Mouse (Mus musculus) lung, embryonic 14.5 days (tissue): ENCODE data around the gene C530008M17Rik. TPM values are rescaled to one million over a fixed set of nuclear protein-coding genes. Genes with fewer than 3 reads are reported as not detected.

ENCODE experiments used
- ATAC-seq: fragments of 200-750 bp; cut with Nextera tagmentation; 2 replicates; pipeline ENCODE4 v1.8.0; 2017; ENCODE audit warnings: mild to moderate bottlenecking, moderate TSS enrichment, moderate library complexity; ENCODE audit not compliant: insufficient read depth
- DNase-seq: peaks from one replicate; pipeline ENCODE4 v3.0.0-alpha.2; 2015
- H3K27ac ChIP-seq: fragments of 300-500 bp; sonication (generic); 2 replicates; pipeline ENCODE4 v1.5.1; 2014; ENCODE audit warnings: low read depth, mild to moderate bottlenecking, moderate library complexity
- H3K27me3 ChIP-seq: fragments of 300-500 bp; sonication (generic); 2 replicates; pipeline ENCODE4 v1.6.1; 2014; ENCODE audit warnings: low read length, control low read depth; ENCODE audit not compliant: insufficient read depth
- H3K36me3 ChIP-seq: fragments of 300-500 bp; sonication (generic); 2 replicates; pipeline ENCODE4 v1.6.1; 2014; ENCODE audit warnings: control low read depth; ENCODE audit not compliant: insufficient read depth
- H3K4me1 ChIP-seq: fragments of 300-500 bp; sonication (generic); 2 replicates; pipeline ENCODE4 v1.6.1; 2014; ENCODE audit warnings: antibody characterized with exemption, control low read depth; ENCODE audit not compliant: insufficient read depth
- H3K4me2 ChIP-seq: fragments of 300-500 bp; sonication (generic); 2 replicates; pipeline ENCODE4 v1.6.1; 2014; ENCODE audit warnings: mild to moderate bottlenecking
- H3K4me3 ChIP-seq: fragments of 300-500 bp; sonication (generic); 2 replicates; pipeline ENCODE4 v1.5.1; 2014; ENCODE audit warnings: low read depth, low read length
- H3K9ac ChIP-seq: fragments of 300-500 bp; sonication (generic); 2 replicates; pipeline ENCODE4 v1.6.1; 2014
- H3K9me3 ChIP-seq: fragments of 300-500 bp; sonication (generic); 2 replicates; pipeline ENCODE4 v1.6.1; 2016; ENCODE audit warnings: low read depth, low read length, control low read depth
- CTCF ChIP-seq: IDR thresholded peaks from 2 replicates; pipeline ENCODE4 v1.5.1; 2016; ENCODE audit warnings: antibody characterized with exemption, low read depth
- WGBS: fragments of 180-500 bp; shearing (Covaris S2); extraction: QIAGEN DNeasy Blood & Tissue Kit; methylation state at CpG from one replicate; pipeline ENCODE4 v1.1.7; 2014; 5-methylcytosine and 5-hydroxymethylcytosine counted together
- polyA plus RNA-seq: library from polyadenylated mRNA; unstranded; fragments of >200 nt; fragmentation: Nextera tagmentation; extraction: Ambion mirVana; gene quantifications from 2 replicates; pipeline ENCODE4 v1.2.1, GENCODE M21; 2014

Gene C530008M17Rik
- polyA plus RNA-seq, 1 experiment from 2014 or later, result 14.8 TPM

GRCm38 (mm10) chr5:76815786-76816455 is 159.6 kb downstream of the C530008M17Rik start:
- Histone ChIP-seq H3K4me2 (no peak overlapping the region), H3K36me3 (no peaks in the 10 kb centered on the region), H3K4me1 (no peaks in the 10 kb centered on the region), H3K9ac (no peak overlapping the region), H3K27me3 (no peaks in the 10 kb centered on the region), H3K27ac (no peak overlapping the region), H3K9me3 (no peaks in the 10 kb centered on the region), H3K4me3 (no peak overlapping the region)
- TF ChIP-seq CTCF, result no peak
- no peak for ATAC-seq
- DNase-seq, result no peak
- 64% methylated on average over 13 of the region's 13 CpGs for WGBS

- no peak for TF ChIP-seq CTCF
- DNase-seq (no peak), ATAC-seq (no peak)
- Histone ChIP-seq H3K4me2 (no peak overlapping the region), H3K4me3 (no peak overlapping the region), H3K27ac (no peak overlapping the region), H3K9me3 (no peaks in the 10 kb centered on the region), H3K9ac (no peak overlapping the region), H3K27me3 (no peaks in the 10 kb centered on the region), H3K36me3 (no peaks in the 10 kb centered on the region), H3K4me1 (no peaks in the 10 kb centered on the region)
- WGBS, result 87% methylated on average over 5 of the region's 5 CpGs
Measured at GRCm38 (mm10) chr5:76816748-76817147, 160.4 kb downstream of the C530008M17Rik start.

GRCm38 (mm10) chr5:76817678-76818077 is 161.4 kb downstream of the C530008M17Rik start:
- no peak for TF ChIP-seq CTCF
- WGBS, result 87% methylated on average over 15 of the region's 15 CpGs
- no peak overlapping the region for H3K27ac ChIP-seq

GRCm38 (mm10) chr5:76818807-76819206 is 162.5 kb downstream of the C530008M17Rik start:
- ATAC-seq, result no peak
- 87% methylated on average over 6 of the region's 6 CpGs for WGBS

More at GRCm38 (mm10) chr5:76817678-76818077, 161.4 kb downstream of the C530008M17Rik start:
- H3K4me3 ChIP-seq, result no peak overlapping the region
- no peaks in the 10 kb centered on the region for H3K27me3 ChIP-seq
- no peak overlapping the region for H3K9ac ChIP-seq
- H3K4me1 ChIP-seq, result no peaks in the 10 kb centered on the region
- DNase-seq (no peak), ATAC-seq (no peak)
- no peak overlapping the region for H3K4me2 ChIP-seq
- H3K9me3 ChIP-seq, result no peaks in the 10 kb centered on the region
- no peaks in the 10 kb centered on the region for H3K36me3 ChIP-seq

GRCm38 (mm10) chr5:76822097-76822496 is 165.8 kb downstream of the C530008M17Rik start:
- H3K27ac ChIP-seq, result no peak overlapping the region
- H3K9me3 ChIP-seq, result no peaks in the 10 kb centered on the region
- no peak overlapping the region for H3K4me3 ChIP-seq
- WGBS, result 60% methylated on average over 15 of the region's 15 CpGs
- H3K36me3 ChIP-seq, result no peaks in the 10 kb centered on the region
- no peaks in the 10 kb centered on the region for H3K4me1 ChIP-seq
- no peak overlapping the region for H3K9ac ChIP-seq
- no peak for TF ChIP-seq CTCF
- ATAC-seq (no peak), DNase-seq (no peak)
- H3K27me3 ChIP-seq, result no peaks in the 10 kb centered on the region
- no peak overlapping the region for H3K4me2 ChIP-seq

More at GRCm38 (mm10) chr5:76818807-76819206, 162.5 kb downstream of the C530008M17Rik start:
- no peak for DNase-seq
- no peak for TF ChIP-seq CTCF
- Histone ChIP-seq H3K27me3 (no peaks in the 10 kb centered on the region), H3K27ac (no peak overlapping the region), H3K4me3 (no peak overlapping the region), H3K9me3 (no peaks in the 10 kb centered on the region), H3K36me3 (no peaks in the 10 kb centered on the region), H3K4me1 (no peaks in the 10 kb centered on the region), H3K9ac (no peak overlapping the region), H3K4me2 (no peak overlapping the region)

GRCm38 (mm10) chr5:76828527-76829240 is 172.4 kb downstream of the C530008M17Rik start:
- TF ChIP-seq CTCF, result no peak
- DNase-seq, result no peak
- no peak overlapping the region for H3K4me2 ChIP-seq
- H3K27me3 ChIP-seq, result no peaks in the 10 kb centered on the region
- no peaks in the 10 kb centered on the region for H3K4me1 ChIP-seq
- no peaks in the 10 kb centered on the region for H3K9me3 ChIP-seq
- no peak overlapping the region for H3K27ac ChIP-seq
- ATAC-seq, result no peak
- no peak overlapping the region for H3K9ac ChIP-seq
- WGBS, result 89% methylated on average over 7 of the region's 7 CpGs
- H3K4me3 ChIP-seq, result no peak overlapping the region
- no peaks in the 10 kb centered on the region for H3K36me3 ChIP-seq

GRCm38 (mm10) chr5:76832529-76833210 is 176.4 kb downstream of the C530008M17Rik start:
- H3K27me3 ChIP-seq, result no peaks in the 10 kb centered on the region
- H3K36me3 ChIP-seq, result no peaks in the 10 kb centered on the region
- no peak for TF ChIP-seq CTCF
- H3K9me3 ChIP-seq, result no peaks in the 10 kb centered on the region
- ATAC-seq (no peak), DNase-seq (no peak)
- H3K4me3 ChIP-seq, result no peak overlapping the region
- no peak overlapping the region for H3K27ac ChIP-seq
- no peaks in the 10 kb centered on the region for H3K4me1 ChIP-seq
- H3K4me2 ChIP-seq, result no peak overlapping the region
- no peak overlapping the region for H3K9ac ChIP-seq
- 74% methylated on average over 17 of the region's 17 CpGs for WGBS
